Mouse (Mus musculus) left cerebral cortex, adult 9 months (tissue): ENCODE data around the gene Usp16.

Experiments used
- DNase-seq, 2 experiments: peaks; one replicate each; pipeline ENCODE4 v3.0.0; 2022; ENCODE audit warnings: low spot score in 2 of 2

Usp16 gene

DNA sequence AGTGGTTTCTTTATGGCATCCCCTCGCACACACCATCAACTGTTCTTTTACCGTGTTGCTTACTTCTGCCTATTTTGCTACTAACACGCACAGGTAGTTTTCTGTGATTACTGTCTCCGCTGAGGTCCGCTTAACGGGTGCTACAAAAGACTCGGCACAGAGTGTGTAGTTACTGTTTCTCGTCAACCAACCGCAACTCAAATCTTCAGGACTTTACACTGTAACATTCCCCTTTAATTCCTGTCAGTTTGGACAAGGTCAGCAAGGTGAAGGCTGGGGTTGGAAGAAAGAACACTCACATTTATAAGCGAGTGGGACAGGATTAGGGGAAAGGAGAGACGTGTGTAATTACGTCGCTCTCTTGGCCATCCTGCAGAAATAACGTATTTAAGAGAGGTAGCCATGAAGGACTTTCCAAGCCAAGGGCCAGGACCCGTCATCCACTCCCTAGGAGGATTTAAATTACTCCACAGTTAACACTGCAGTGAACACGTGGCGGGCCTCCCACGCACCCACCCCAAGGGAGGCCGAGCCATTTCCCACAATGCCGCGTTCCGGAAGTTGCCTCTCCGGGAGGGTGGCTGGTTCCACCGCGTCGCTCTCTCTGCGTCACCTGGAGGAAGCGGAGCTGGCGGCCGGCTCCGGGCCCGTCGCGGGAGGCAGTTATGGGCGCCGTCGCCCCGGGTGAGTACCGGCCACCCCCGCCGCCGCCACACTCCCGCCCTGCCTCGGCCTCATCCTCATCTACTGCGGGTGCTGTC, at the start of gene Usp16:
Gene Usp16 (plus strand): TSS at position 285 of the 761 bp plus-strand sequence.
- peak; percentile 84 to 94 for DNase-seq

DNA sequence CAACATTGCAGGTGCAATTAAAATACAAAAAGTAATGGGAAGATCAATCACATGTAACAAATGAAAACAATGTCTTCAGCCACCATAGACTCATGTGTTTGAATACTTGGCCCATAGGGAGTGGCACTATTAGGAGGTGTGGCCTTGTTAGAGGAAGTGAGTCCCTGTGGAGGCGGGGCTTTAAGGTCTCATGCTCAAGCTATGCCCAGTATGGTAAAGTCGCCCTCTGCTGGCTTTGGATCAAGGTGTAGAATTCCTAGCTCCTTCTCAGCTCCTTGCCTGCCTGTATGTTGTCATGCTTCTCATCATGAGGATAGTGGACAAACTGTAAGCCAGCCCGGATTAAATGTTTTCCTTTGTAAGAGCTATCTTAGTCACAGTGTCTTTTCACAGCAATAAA, 49.5 kb upstream of the Usp16 start:
- DNase-seq, result no peak

DNA sequence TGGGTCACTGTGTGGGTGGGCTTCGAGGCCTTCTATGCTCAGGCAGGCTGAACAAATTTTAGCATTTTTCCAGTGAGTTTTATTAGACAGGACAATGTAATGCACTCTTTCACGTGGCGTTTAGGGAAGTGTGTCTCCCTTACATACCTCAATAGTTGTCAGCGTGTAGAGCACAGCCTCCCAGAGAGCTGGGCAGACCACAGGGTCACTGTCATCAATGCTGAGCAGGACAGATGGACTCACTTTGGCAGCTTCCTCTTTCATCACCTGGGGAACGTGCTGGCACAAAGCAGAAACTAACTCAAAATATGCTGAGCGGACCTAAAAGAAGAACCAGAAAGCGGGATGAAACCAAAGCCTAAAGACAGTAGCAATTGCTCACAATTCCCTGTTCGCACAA, 33.8 kb upstream of the Usp16 start:
- DNase-seq, result no peak

DNA sequence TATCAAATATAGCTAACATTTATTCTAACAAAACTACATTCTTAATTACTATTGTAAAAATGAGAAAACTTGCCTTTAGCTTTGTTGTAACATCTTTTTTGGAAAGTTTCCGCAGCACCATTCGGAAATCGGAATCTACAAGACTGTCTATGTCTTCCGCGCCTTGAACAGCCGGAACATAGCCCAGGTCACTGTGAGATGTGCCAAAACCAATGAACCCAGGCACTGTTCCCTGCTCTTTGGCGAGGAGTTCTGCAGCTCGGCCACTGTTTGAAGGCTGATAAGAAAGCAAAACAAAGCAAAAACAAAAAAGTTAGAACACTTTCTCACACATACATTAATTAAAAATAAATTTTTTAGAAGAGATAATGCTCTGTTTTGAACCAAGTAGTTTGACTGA, 27.0 kb upstream of the Usp16 start:
- no peak for DNase-seq

DNA sequence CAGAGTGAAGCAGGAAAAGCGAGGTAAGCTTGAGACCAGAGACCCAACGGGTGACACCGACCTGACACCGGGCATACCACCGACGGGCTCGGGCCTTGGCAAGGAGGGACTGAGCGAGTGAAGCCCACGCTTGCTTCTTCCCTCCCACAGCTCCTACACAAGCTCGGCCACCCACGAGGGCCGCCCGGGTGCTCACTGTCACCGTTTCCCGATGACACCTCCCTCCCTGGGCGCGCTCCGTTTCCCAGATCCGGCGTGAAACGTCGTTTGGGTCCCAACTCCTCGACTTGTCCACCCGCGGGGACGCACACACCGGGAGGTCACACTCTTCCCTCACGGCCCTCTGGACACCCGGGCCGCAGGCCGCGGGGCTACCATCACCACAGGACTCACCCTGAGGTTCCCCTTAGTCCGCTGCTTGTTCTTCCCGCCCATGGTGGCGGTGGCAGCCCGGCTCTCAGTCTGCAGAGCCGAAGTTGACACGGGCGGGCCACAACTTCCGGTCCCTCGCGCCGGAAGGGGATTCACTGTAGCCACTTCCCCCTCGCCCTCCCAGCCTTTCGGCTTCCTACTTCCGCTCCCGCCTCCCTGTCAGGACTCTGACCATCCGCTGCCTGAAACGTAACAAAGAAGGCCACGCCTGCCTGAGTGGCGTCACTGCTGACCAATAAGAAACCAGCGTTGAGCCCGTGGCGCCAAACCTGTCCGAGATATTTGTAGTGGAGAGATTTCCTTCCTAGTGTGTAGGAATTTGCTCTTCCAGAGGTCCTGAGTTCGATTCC, 22.3 kb upstream of the Usp16 start, which contains the start of gene Ltn1:
Gene Ltn1 (minus strand): TSS at position 580 of the 782 bp plus-strand sequence.
- DNase-seq, result peak; percentile 97 to 99

DNA sequence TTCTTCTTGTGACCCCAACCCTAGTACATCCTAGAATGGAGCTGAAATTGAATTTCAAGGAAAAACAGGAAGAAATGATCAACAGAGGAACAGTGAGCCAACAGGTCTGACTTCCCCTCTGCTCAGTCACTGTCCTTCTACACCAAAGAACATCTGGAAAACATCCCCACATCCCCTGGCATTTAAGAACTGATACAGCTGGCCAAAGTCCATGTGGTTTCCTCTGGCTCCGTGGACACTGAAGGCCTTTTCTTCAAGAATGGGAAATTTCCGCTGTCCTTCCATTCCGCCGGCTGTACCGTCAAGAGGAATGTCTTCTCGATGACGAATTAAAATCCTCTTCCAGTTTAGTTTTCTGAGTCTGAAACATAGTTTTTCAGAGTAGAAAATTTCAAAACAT, 20.2 kb upstream of the Usp16 start:
- DNase-seq, result no peak

DNA sequence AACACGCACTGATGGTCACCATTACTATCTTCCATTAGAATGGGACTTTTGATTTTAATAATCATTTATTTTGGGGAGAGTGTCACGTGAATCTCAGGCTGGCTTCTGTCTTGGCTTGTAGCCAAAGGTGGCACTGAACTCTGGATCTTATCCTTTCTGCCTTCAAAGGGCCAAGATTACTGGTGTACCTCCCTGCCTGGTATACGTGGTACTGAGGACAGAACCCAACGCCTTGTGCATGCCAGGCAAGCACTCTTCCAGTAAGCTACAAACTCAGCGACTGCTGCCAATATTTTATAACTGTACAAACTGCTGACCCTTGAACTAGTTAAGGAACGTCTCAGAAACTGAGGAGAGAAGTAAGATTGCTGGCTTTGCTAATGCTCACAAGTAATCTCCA, 19.6 kb upstream of the Usp16 start:
- no peak for DNase-seq

DNA sequence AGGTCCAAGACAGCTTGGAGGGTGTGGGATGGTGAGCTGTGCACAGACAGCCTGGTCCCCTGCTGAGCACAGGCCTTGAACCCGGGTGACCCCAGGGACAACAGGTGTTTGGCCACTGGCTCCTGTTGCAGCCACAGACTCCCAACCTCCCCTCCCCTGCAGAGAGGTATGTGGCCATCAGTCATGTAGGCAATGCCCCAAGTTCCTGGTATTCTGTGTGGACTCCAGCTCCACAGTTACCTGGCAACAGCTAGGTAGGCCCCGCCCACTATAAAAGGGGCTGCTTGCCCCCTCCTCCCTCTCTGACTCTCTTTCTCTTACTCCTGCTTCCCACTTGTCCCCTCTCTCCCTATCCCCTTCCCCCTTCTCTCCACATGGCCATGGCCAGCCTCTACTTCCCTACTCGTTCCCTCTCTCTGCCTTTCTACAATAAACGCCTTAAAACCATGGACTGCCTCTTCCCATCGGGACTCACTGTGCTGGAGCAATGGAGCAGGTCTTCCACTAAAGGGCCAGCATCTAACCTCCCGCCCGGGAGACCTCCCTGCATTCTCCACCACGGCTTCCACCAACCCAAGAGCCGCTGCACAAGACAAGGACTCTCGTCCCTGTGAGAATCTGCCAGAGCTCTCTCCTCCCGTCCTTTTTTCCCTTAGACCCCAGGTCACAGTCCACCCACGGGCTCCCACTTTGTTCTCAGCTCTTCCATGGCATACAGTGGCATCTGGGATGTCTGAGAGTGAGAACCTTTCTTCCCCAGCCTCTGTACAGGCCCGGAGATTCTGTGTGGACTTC, 18.9 kb upstream of the Usp16 start:
- DNase-seq, result no peak

DNA sequence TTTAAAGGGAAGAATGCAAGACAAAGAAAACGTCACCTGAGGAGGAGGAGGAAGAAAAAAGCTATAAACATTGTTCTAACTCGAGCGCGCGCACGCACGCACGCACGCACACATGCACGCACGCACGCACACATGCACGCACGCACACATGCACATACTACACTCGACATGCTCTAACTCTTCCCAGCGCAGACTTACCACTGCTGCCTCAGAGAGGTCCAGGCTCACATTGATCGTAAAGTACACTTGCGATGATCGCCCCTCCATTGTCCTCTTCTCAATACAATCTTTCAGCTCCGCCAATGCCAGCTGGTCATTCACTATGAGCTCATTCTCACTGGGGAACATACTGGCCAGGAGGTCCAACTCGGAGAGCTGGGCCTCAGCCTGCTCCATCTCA, 17.4 kb upstream of the Usp16 start:
- no peak for DNase-seq

DNA sequence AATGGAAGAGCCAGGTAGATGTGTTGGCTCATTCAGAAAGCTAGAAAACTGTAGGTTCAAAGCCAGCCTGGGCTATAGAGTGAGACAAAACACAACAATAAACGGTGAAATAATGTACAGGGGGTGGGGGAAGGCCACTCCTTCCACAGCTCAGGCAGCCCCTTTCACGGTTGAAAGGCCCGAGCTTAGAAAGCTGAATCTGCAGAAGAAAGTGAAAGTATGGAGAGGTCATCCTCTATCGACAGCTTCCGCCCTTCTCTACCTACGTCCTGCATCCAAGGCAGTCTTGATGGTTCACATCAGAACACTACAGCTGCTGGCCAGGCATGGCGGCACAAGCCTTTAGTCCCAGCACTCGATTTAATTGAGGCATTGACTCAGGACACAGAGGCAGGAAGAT, 15.8 kb upstream of the Usp16 start:
- no peak for DNase-seq

DNA sequence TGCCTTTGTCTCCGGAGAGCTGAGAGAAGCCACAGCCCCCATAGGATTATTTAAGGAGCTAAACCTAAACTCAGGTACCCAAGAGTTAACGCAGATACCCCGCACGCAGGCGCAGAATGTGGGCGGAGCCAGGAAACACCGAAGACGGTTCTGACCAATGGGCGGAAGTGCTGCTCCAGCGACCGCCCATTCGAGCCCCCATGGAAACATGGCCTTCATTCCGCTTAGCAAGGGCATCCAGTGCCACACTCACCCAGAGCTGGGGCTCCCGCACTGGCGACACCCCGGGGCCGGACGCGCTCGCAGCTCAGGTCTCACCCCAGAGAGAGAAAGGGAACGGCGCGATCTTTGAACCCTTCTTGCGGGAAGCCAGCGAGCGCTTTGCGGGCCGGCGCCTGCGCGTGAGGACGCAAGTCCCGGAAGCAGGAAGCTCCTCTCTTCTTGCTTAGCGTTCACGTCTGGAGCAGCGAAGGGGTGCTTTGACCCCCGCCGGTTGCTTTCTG, 14.3 kb upstream of the Usp16 start, which contains the start of gene Rwdd2b:
Gene Rwdd2b (minus strand): TSS at position 390 of the 503 bp plus-strand sequence.
- DNase-seq, result peak; percentile 78 to 94

DNA sequence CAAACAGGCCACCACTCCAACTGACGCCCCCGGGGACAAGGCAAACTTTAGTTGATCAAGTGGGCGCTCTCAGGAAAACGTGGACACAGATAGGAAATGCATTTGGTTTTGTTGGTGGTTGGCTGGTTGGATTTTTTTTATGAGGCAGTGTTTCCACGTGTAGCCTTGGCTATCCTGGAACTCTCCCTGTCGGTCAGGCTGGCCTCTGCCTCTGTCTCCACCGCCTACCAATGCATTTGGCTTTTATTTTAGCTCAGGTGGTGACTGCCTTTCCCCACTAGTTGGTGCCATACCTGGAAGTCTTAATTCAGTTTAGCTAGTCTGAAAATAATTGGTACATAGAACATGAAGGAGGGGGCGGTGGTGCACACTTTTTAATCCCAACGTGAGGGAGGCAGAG, 13.4 kb upstream of the Usp16 start:
- no peak for DNase-seq

DNA sequence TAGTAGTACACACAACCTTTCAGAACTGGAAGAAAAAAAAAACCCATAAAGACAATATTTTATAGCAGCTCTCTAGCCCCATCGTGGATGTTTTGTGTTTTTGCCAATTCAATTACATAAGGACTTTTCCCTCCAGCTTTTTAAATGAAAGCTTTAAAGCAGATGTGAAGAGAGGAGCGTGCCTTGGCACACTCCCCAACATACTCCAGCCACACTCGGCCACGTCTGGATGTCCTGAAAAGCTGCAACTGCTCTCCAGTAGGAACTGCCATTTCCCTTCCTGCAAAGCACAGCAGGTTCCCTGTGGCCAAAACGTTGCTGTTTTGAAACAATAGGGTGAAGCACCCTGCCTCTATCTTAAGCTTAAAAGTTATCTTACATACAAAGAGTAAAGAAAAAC, 12.2 kb upstream of the Usp16 start:
- no peak for DNase-seq

DNA sequence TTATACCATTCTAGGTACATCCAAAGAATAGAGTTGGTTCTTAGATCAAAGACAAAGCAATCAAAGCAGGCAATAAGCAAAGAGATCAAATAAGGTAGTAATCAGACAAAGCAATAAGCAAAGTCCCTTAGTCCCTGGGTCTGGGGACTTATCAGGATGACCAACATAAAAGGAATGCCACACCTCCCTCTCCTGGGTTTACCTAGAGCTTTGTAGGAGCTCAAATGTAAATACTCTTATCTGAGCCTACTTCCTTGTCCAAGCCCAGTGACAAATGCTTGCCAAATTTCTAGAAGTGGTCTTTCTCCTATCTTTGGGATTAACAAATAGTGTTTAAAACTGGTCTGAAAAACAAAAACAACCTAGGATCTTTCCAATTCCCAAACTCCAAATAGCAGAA, 11.3 kb upstream of the Usp16 start:
- no peak for DNase-seq

DNA sequence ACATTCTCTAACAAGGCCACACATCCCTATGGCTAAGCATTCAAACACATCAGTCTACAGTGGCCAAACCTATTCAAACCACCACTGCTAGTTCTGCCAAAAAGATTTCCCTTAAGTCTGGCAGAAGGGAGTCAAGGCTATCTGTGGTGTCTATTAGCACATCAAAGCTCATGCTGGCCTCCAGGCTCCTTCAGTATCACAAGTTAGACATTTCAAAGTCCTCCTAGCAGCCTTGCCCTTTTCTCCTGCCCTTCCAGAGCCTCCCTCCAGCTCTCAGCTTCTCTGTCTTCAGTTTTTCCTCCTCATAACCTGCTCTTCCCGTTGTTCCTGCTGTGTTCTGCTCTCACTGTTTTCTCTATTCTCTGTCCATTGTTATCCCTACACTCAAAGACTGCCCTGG, 10.4 kb upstream of the Usp16 start:
- DNase-seq, result no peak

DNA sequence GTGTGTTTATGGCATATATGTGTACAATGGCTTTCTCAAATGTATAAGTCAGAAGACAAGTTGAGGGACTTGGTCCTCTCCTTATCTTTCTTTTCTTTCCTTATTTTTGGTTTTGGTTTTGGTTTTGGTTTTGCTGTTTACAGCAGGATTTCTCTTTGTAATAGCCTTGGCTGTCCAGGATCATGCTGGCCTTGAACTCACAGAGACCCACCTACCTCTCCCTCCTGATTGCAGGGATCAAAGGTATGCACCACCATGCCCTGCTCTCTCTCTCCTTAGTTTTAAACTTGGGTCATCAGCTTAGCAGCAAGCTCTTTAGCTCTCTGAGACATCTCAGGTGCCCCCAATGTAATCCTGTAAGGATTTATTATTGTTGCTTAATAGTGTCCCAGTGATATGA, 9.4 kb upstream of the Usp16 start:
- no peak for DNase-seq

DNA sequence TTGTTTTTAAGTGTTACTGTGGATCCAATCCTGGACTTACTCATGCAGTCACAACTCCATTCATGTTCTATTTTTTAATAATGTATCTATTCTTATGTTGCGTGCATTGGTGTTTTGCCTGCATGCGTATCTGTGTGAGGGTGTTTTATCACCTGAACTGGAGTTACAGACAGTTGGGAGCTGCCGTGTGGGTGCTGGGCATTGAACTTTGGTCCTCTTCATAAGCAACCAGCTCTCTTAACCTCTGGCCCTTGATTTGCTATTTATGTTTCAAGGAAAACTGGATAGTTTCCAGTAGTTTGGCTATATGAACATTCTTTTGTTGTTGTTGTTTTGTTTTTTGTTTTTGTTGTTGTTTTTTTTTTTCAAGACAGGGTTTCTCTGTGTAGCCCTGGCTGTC, 9.0 kb upstream of the Usp16 start:
- no peak for DNase-seq

DNA sequence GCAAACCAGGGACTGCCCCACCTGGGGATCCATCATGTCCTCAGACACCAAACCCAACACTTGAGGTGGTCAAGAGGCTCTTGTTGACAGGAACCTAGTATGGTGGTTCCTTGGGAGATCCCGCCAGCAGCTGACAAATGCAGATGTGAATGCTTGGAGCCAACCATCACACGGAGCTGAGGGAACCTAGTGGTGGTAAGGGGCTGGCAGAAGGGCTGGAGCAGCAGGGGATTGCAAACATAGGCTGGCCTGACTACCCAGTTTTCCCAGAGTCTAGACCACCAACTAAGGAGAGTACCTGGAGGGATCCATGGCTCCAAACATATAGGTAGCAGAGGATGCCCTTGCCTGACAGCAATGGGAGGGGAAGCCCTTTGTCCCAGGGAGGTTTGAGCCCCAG, 1.3 kb upstream of the Usp16 start:
- DNase-seq, result no peak

DNA sequence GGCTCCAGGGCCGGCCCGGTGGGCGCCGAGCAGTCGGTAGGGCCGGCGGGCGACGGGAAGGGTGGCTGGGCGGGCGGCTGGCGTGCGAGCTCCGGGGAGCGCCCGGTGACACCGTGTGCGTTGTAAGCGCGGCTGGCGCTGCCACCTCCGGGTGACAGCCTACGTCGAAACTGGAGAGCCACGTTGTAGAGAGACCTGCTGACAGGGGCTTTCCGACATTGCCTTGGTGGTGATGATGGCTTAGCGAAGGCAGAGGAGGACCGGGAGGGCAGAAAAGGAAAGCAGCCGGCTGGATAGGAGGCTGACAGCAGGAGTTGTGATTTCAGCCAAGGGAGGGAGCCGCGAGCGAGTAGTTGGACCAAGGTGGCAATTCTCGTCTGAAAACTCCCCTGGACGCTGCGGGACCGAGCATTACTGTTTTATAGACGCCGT, 693 bp downstream of the Usp16 start:
- DNase-seq, result peak in 1 of 2 experiments; percentile 43

DNA sequence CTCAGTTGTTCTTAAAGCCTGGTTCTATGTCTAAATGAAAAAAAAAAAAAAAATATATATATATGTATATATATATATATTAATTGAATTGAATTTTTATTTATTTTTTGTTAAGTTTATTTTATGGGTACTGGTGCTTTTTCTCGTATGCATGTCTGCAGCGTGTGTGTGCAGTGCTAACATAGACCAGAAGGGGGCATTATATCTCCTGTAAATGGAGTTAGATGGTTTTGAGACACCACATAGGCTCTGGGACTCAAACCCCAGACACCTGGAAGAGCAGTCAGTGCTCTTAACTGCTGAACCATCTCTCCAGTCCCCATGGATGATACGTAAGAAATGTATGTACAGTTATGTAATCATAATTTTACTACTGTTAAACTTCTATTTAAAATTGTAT, 4.2 kb downstream of the Usp16 start:
- no peak for DNase-seq

DNA sequence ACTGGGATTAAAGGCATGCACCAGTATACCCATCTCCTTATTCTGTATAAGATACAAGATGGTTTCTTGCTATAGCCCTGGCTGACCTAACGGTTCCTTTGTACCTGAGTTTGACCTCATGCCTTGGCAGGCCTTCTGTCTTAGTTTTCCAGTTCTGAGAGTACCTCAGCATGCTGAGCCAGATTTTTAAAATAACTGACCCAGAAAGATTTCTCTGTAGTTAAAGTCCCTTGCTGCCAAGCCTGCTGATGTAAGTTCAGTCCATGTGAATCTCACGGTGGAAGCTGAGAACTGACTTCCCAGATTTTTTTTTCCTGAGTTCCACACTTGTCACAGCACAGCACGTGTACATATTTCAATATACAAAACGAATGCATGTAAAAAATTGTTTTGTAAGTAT, 16.1 kb downstream of the Usp16 start:
- no peak for DNase-seq

DNA sequence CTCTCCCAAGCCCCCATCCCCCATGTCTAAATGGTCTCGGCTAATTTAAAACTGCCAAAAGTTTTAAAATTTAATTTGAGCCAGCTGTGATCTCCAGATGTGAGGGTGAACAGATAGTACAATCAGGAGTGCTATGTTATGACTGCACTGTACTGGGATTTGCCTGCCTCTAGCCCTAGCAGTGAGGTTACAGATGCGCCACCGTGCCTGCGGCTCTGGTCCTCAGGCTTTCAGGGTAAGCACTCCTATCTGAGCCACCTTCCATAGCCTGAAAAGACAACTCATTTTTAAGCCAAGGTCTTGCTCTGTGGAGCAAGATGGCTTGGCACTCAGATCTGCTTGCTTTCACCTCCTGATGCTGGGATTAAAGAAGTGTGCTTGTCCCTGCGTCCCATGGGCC, 29.9 kb downstream of the Usp16 start:
- no peak for DNase-seq
